9 mouse cellular contexts compared by ENCODE assay signal in the genomic region with DNA sequence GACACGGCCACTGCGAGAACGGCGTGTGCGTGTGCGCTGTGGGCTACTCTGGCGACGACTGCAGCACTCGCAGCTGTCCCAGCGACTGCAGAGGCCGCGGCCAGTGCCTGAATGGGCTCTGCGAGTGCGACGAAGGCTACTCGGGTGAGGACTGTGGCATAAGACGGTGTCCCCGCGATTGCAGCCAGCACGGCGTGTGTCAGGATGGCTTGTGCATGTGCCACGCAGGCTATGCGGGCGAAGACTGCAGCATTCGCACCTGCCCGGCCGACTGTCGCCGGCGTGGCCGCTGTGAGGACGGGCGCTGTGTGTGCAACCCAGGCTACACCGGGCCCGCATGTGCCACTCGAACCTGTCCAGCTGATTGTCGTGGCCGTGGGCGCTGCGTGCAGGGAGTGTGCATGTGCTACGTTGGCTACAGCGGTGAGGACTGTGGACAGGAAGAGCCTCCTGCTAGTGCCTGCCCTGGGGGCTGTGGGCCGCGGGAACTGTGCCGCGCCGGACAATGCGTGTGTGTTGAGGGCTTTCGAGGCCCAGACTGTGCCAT. TPM values are rescaled to one million over a fixed set of nuclear protein-coding genes. Genes with fewer than 3 reads are reported as not detected.
A peak's percentile ranks its signal among the peaks of the same experiment; 100 is the strongest.
DNase-seq lines count a peak whose midpoint lies in the region; ATAC-seq and TF ChIP-seq lines count a peak whose summit lies in the region.
"Had no signal": no experiment of that assay in that cellular context is flagged by ENCODE, and none has a peak within 500 bp of the region (broad histone marks: within the 10 kb centered on the region; RNA-seq: fewer than 3 reads in every experiment).

No protein-coding gene starts in this region.

- no peaks in the 10 kb centered on the region for H3K9me3 ChIP-seq in heart, embryonic 11.5 days (replicated peaks; ENCODE audit: control insufficient read depth, low read length)
- no peaks in the 10 kb centered on the region for H3K9me3 ChIP-seq in ES-Bruce4 (replicated peaks; ENCODE audit: control insufficient read depth, insufficient read depth, low read length, poor library complexity, severe bottlenecking)
- H3K9me3 ChIP-seq in forebrain, postnatal 0 days (ENCODE audit: low read length) = no peaks in the 10 kb centered on the region
- H3K9me3 ChIP-seq in midbrain, embryonic 11.5 days (ENCODE audit: control insufficient read depth, low read length) = no peaks in the 10 kb centered on the region

- H3K36me3 ChIP-seq in heart, embryonic 11.5 days (ENCODE audit: control insufficient read depth, insufficient read depth, low read length) = no peaks in the 10 kb centered on the region
- no peaks in the 10 kb centered on the region for H3K36me3 ChIP-seq in ES-Bruce4 (ENCODE audit: control insufficient read depth, insufficient read depth, low read length, poor library complexity, severe bottlenecking)
- H3K36me3 ChIP-seq in forebrain, postnatal 0 days (ENCODE audit: insufficient read depth) = no peaks in the 10 kb centered on the region
- no peaks in the 10 kb centered on the region for H3K36me3 ChIP-seq in midbrain, embryonic 11.5 days (ENCODE audit: control insufficient read depth, insufficient read depth, low read length)

- no peak for TF ChIP-seq POLR2A in ES-Bruce4 (IDR thresholded peaks at IDR 0.05; ENCODE audit: insufficient read depth, low read length)

- H3K9ac ChIP-seq in heart, embryonic 11.5 days (ENCODE audit: low read depth, low read length) = 0 out of 2 replicates have a peak overlapping the region, but pooled peaks have one; percentile 46
- H3K9ac ChIP-seq in ES-Bruce4 (ENCODE audit: low read depth, poor library complexity, severe bottlenecking) = no peak overlapping the region
- H3K9ac ChIP-seq in forebrain, postnatal 0 days = no peak overlapping the region
- H3K9ac ChIP-seq in midbrain, embryonic 11.5 days (ENCODE audit: low read length) = peak overlapping the region; percentile 45; the same call in 1 of the 2 replicates

- peaks cover 20% of the 10 kb centered on the region for H3K4me1 ChIP-seq in heart, embryonic 11.5 days (ENCODE audit: control insufficient read depth, insufficient read depth, low read length)
- H3K4me1 ChIP-seq in ES-Bruce4 (ENCODE audit: control insufficient read depth, insufficient read depth, low read length) = no peaks in the 10 kb centered on the region
- H3K4me1 ChIP-seq in forebrain, postnatal 0 days (ENCODE audit: insufficient read depth) = peaks cover 4% of the 10 kb centered on the region; the same call in 1 of the 2 replicates
- peaks cover 10% of the 10 kb centered on the region for H3K4me1 ChIP-seq in midbrain, embryonic 11.5 days (ENCODE audit: control insufficient read depth, insufficient read depth, low read length)

- H3K27me3 ChIP-seq in heart, embryonic 11.5 days (ENCODE audit: control insufficient read depth, insufficient read depth, low read length) = peaks cover 58% of the 10 kb centered on the region
- 0 out of 2 replicates have a peak, but pooled peaks cover 4% of the 10 kb centered on the region for H3K27me3 ChIP-seq in ES-Bruce4 (ENCODE audit: control insufficient read depth, insufficient read depth, low read length, poor library complexity, severe bottlenecking)
- H3K27me3 ChIP-seq in forebrain, postnatal 0 days (ENCODE audit: insufficient read depth, low read length) = peaks cover 44% of the 10 kb centered on the region
- peaks cover 45% of the 10 kb centered on the region for H3K27me3 ChIP-seq in midbrain, embryonic 11.5 days (ENCODE audit: control insufficient read depth, insufficient read depth, low read length)

- no peak for ATAC-seq in heart, embryonic 11.5 days (replicated peaks; ENCODE audit: insufficient number of reproducible peaks, low FRiP score, low TSS enrichment)
- ATAC-seq in forebrain, postnatal 0 days = peak; percentile 24; the same call in 1 of the 2 replicates
- ATAC-seq in midbrain, embryonic 11.5 days (ENCODE audit: low FRiP score) = no peak

- peak overlapping the region; percentile 74 for H3K4me2 ChIP-seq in heart, embryonic 11.5 days
- peak overlapping the region; percentile 54 for H3K4me2 ChIP-seq in forebrain, postnatal 0 days (ENCODE audit: low read depth)
- H3K4me2 ChIP-seq in midbrain, embryonic 11.5 days = peak overlapping the region; percentile 65

- WGBS in heart, embryonic 11.5 days (ENCODE audit: insufficient replicate concordance) = 28% methylated on average over 49 of the region's 49 CpGs
- 34% methylated on average over 49 of the region's 49 CpGs for WGBS in forebrain, postnatal 0 days
- 31% methylated on average over 47 of the region's 49 CpGs for WGBS in midbrain, embryonic 11.5 days

- no peak for TF ChIP-seq CTCF in ES-Bruce4 (IDR thresholded peaks at IDR 0.05; ENCODE audit: low read depth, low read length)
- TF ChIP-seq CTCF in forebrain, postnatal 0 days (IDR thresholded peaks at IDR 0.05; ENCODE audit: low read depth) = no peak

- no peak for TF ChIP-seq EP300 in ES-Bruce4 (IDR thresholded peaks at IDR 0.05; ENCODE audit: insufficient read depth, low read depth, low read length)

- peak overlapping the region; percentile 41 for H3K4me3 ChIP-seq in heart, embryonic 11.5 days (ENCODE audit: low read depth, low read length)
- peak overlapping the region; percentile 44 for H3K4me3 ChIP-seq in ES-Bruce4 (ENCODE audit: low read depth, low read length)
- peak overlapping the region; percentile 30 for H3K4me3 ChIP-seq in forebrain, postnatal 0 days (ENCODE audit: low read depth, low read length)
- H3K4me3 ChIP-seq in midbrain, embryonic 11.5 days (ENCODE audit: low read depth, low read length) = peak overlapping the region; percentile 34

- intact Hi-C loops in heart, postnatal 36 days (cut with DNase I) = no loop called here

- H3K27ac ChIP-seq in heart, embryonic 11.5 days (ENCODE audit: low read depth, low read length) = no peak overlapping the region
- no peak overlapping the region for H3K27ac ChIP-seq in ES-Bruce4 (ENCODE audit: insufficient read depth, low read length)
- no peak overlapping the region for H3K27ac ChIP-seq in forebrain, postnatal 0 days (ENCODE audit: low read depth, low read length)
- H3K27ac ChIP-seq in midbrain, embryonic 11.5 days (ENCODE audit: low read depth, low read length) = no peak overlapping the region

- no peak for DNase-seq in heart, postnatal 36 days
- DNase-seq in forebrain, postnatal 0 days = no peak
- peak; percentile 91 for DNase-seq in midbrain, embryonic 11.5 days (ENCODE audit: low spot score, missing footprints)
- DNase-seq in urinary bladder, postnatal 4 days (ENCODE audit: low spot score in 2 of 2) = no peak
- DNase-seq in right cerebral cortex, postnatal 10 days (ENCODE audit: low spot score in 2 of 2) = no peak
- DNase-seq in thymus, postnatal 25 days = no peak
- DNase-seq: layer of hippocampus, adult 9-11 months had no signal

RNA-seq across cellular contexts. Expression of a gene that starts 2.0 kb away (rescaled TPM):
- 0.24 and 0.27 TPM in 2 replicates for polyA plus RNA-seq in heart, embryonic 11.5 days (2014; fragmentation: Nextera tagmentation; extraction: Ambion mirVana)
- total RNA-seq in heart, postnatal 36 days (2021) = 10 to 100 TPM; 35.6 to 39.7 TPM
- polyA plus RNA-seq in ES-Bruce4 (2011; ENCODE audit: insufficient read depth, insufficient read length, low read depth, missing spikeins) = 0.13 and 0.15 TPM in 2 replicates
- total RNA-seq in forebrain, postnatal 0 days (2014; rRNA removed) = 1.0 and 1.7 TPM in 2 replicates
- polyA plus RNA-seq in forebrain, postnatal 0 days (2015; fragmentation: Nextera tagmentation; extraction: Ambion mirVana) = 0.08 and 0.16 TPM in 2 replicates
- 0.03 and 0.05 TPM in 2 replicates for polyA plus RNA-seq in midbrain, embryonic 11.5 days (2014; fragmentation: Nextera tagmentation; extraction: Ambion mirVana)

RNA-seq across cellular contexts. Expression of a gene that starts 25.4 kb away (rescaled TPM):
- polyA plus RNA-seq in heart, embryonic 11.5 days (2014; fragmentation: Nextera tagmentation; extraction: Ambion mirVana) = 41.0 and 49.8 TPM in 2 replicates
- total RNA-seq in heart, postnatal 36 days (2021) = 10 to 100 TPM; 15.3 to 16.1 TPM
- 31.3 and 32.0 TPM in 2 replicates for polyA plus RNA-seq in ES-Bruce4 (2011; ENCODE audit: insufficient read depth, insufficient read length, low read depth, missing spikeins)
- total RNA-seq in forebrain, postnatal 0 days (2014; rRNA removed) = 39.9 and 43.7 TPM in 2 replicates
- 86.1 and 86.4 TPM in 2 replicates for polyA plus RNA-seq in forebrain, postnatal 0 days (2015; fragmentation: Nextera tagmentation; extraction: Ambion mirVana)
- 68.2 and 77.6 TPM in 2 replicates for polyA plus RNA-seq in midbrain, embryonic 11.5 days (2014; fragmentation: Nextera tagmentation; extraction: Ambion mirVana)

RNA-seq across cellular contexts. Expression of a gene that starts 27.8 kb away (rescaled TPM):
- 10.9 and 11.4 TPM in 2 replicates for polyA plus RNA-seq in heart, embryonic 11.5 days (2014; fragmentation: Nextera tagmentation; extraction: Ambion mirVana)
- total RNA-seq in heart, postnatal 36 days (2021) = 1 to 10 TPM; 6.9 to 9.9 TPM
- 11.0 and 16.5 TPM in 2 replicates for polyA plus RNA-seq in ES-Bruce4 (2011; ENCODE audit: insufficient read depth, insufficient read length, low read depth, missing spikeins)
- 9.6 and 19.9 TPM in 2 replicates for total RNA-seq in forebrain, postnatal 0 days (2014; rRNA removed)
- 8.2 and 11.4 TPM in 2 replicates for polyA plus RNA-seq in forebrain, postnatal 0 days (2015; fragmentation: Nextera tagmentation; extraction: Ambion mirVana)
- 14.4 and 15.1 TPM in 2 replicates for polyA plus RNA-seq in midbrain, embryonic 11.5 days (2014; fragmentation: Nextera tagmentation; extraction: Ambion mirVana)

RNA-seq across cellular contexts. Expression of a gene that starts 43.0 kb away (rescaled TPM):
- polyA plus RNA-seq in heart, embryonic 11.5 days (2014; fragmentation: Nextera tagmentation; extraction: Ambion mirVana) = not detected in 2 replicates
- 1 to 10 TPM; 1.4 to 1.7 TPM for total RNA-seq in heart, postnatal 36 days (2021)
- not detected in 2 replicates for polyA plus RNA-seq in ES-Bruce4 (2011; ENCODE audit: insufficient read depth, insufficient read length, low read depth, missing spikeins)
- 7.8 and 11.4 TPM in 2 replicates for total RNA-seq in forebrain, postnatal 0 days (2014; rRNA removed)
- polyA plus RNA-seq in forebrain, postnatal 0 days (2015; fragmentation: Nextera tagmentation; extraction: Ambion mirVana) = 12.2 and 15.1 TPM in 2 replicates
- 1.8 and 2.4 TPM in 2 replicates for polyA plus RNA-seq in midbrain, embryonic 11.5 days (2014; fragmentation: Nextera tagmentation; extraction: Ambion mirVana)

RNA-seq across cellular contexts. Expression of a gene that starts 44.0 kb away (rescaled TPM):
- 31.7 and 34.3 TPM in 2 replicates for polyA plus RNA-seq in heart, embryonic 11.5 days (2014; fragmentation: Nextera tagmentation; extraction: Ambion mirVana)
- total RNA-seq in heart, postnatal 36 days (2021) = 10 to 100 TPM; 54.4 to 55.5 TPM
- polyA plus RNA-seq in ES-Bruce4 (2011; ENCODE audit: insufficient read depth, insufficient read length, low read depth, missing spikeins) = 26.7 and 29.2 TPM in 2 replicates
- 24.2 and 27.2 TPM in 2 replicates for total RNA-seq in forebrain, postnatal 0 days (2014; rRNA removed)
- polyA plus RNA-seq in forebrain, postnatal 0 days (2015; fragmentation: Nextera tagmentation; extraction: Ambion mirVana) = 17.6 and 20.2 TPM in 2 replicates
- polyA plus RNA-seq in midbrain, embryonic 11.5 days (2014; fragmentation: Nextera tagmentation; extraction: Ambion mirVana) = 25.8 and 26.4 TPM in 2 replicates

Comparison
In these comparisons a context has a peak if more than half of its experiments do, and no peak if none do; other contexts are left out.
1. H3K9ac ChIP-seq: peak in heart, embryonic 11.5 days (single experiment) and midbrain, embryonic 11.5 days (single experiment); none in ES-Bruce4 (single experiment) and forebrain, postnatal 0 days (single experiment).
2. Peak in every context shown above with its lines, with median percentiles within 50 percentile points of each other: H3K4me2 ChIP-seq and H3K4me3 ChIP-seq.